ENCODE assay signal across 15 mouse cellular contexts in the genomic region with DNA sequence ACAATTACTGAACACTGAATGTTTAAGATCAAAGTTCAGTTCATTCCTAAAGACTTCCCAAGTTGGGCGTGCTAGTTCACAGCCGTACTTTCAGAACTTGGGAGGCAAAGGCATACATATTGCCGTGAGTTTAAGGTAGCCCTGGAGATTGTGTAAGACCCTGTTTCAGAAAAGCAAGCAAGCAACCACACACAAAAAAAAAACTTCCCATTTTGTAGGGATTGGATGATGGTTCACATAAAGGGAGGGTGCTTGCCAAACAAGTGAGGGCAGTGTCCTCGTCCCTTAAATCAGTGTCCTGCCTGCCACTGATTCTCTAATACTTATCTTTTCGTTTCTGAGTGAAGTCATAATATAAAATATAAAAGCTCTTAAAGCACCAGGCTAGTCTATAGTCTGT. TPM values are rescaled to one million over a fixed set of nuclear protein-coding genes. Genes with fewer than 3 reads are reported as not detected.
"Had no signal": no experiment of that assay in that cellular context is flagged by ENCODE, and none has a peak within 500 bp of the region (broad histone marks: within the 10 kb centered on the region; RNA-seq: fewer than 3 reads in every experiment).

No protein-coding gene starts in this region.

- DNase-seq: liver, postnatal 0 days; lung, adult 2 months; lung, postnatal 14 days; lung, postnatal 36 days; right cerebral cortex, postnatal 25 days; right cerebral cortex, postnatal 4 days; spleen, adult 18-20 months; thymus, adult 18-20 months; thymus, postnatal 14 days; thymus, postnatal 36 days had no signal

- ATAC-seq: liver, postnatal 0 days; lung, postnatal 0 days; midbrain, embryonic 13.5 days; midbrain, embryonic 15.5 days had no signal

RNA-seq across cellular contexts. Expression of a gene that starts 37.7 kb away (rescaled TPM):
- total RNA-seq: monocyte, adult 5-6 weeks; neutrophil, adult 5-6 weeks had no signal
